Mouse (Mus musculus) CD4-positive, CD25-positive, alpha-beta regulatory T cell (primary cell): Measurements from ENCODE around the gene Fam162b. TPM values are rescaled to one million over a fixed set of nuclear protein-coding genes. Genes with fewer than 3 reads are reported as not detected.

Source experiments
- polyA plus RNA-seq: library from polyadenylated mRNA; unstranded; fragments of 100-300 nt; shearing (Covaris generic); gene quantifications from one replicate; pipeline ENCODE4 v1.2.1, GENCODE M21; 2017

Gene Fam162b
- not detected for polyA plus RNA-seq

GRCm38 (mm10) chr10:51590139-51590574, at the start of gene Fam162b:
Gene Fam162b, minus strand, starts transcription at chr10:51590517.

DNA sequence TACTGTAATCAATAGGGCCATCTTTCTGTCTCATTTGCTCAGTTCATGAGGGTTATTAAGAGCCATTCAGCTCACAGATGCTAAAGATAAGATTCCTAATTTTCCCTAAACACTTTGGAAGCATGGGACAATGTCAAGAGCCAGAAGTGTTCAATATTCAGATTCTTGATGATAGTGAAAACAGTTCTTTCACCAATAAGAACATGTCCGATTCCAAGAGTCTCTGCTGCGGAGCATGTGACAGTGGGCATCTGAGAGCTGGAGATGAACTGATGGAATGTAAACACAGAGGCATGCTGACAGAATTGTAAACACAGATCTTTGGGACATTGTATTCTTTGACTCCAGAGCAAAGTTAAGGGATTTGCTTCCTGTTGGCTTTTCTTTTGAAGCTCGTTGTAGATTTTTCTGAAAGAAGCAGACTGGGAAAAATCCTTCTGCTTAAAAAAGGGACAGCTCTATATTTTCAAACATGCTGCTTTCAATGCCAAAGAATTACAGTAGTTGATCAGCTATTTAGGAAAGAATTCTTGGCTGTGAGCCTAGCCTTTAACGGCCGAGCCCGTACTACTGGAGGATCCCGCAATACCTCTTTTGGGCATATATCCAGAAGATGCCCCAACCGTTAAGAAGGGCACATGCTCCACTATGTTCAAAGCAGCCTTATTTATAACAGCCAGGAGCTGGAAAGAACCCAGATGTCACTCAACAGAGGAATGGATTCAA, 41.3 kb upstream of the Fam162b start, which contains the start of gene Gprc6a:
Gene Gprc6a (minus strand): TSS at position 51 of the 726 bp plus-strand sequence.

Other genes with a start within 250 kb of the Fam162b start
- 2.4 TPM for gene Gm49339, start 109.9 kb downstream of the Fam162b start, polyA plus RNA-seq
- gene Lilr4b, start 109.9 kb downstream of the Fam162b start, polyA plus RNA-seq = 6.8 TPM
- 14.6 TPM for gene Lilrb4a, start 99.6 kb downstream of the Fam162b start, polyA plus RNA-seq
- not detected for gene Gprc6a, start 40.9 kb upstream of the Fam162b start, polyA plus RNA-seq
- gene Rfx6, start 87.2 kb upstream of the Fam162b start, polyA plus RNA-seq = not detected